Mouse (Mus musculus) testis, adult 2 months (tissue): ENCODE data around the gene Rela.

Experiments
- CTCF ChIP-seq: fragments of 200-500 bp; IDR thresholded peaks from 2 replicates; pipeline ENCODE4 v1.5.1; 2012; ENCODE audit warnings: low read depth, mild to moderate bottlenecking, inconsistent platforms, low read length, moderate library complexity; ENCODE audit not compliant: control insufficient read depth, insufficient read depth, insufficient replicate concordance
- POLR2A ChIP-seq: fragments of 200-500 bp; IDR thresholded peaks from 2 replicates; pipeline ENCODE4 v1.6.1; 2012; ENCODE audit warnings: low read depth, mild to moderate bottlenecking, inconsistent platforms, low read length, moderate library complexity; ENCODE audit not compliant: control insufficient read depth

GRCm38 (mm10) chr19:5691601-5692000 is 54.3 kb downstream of the Rela start:
- TF ChIP-seq POLR2A = no peak
- no peak for TF ChIP-seq CTCF
